Mouse (Mus musculus) G1E (cell line): ENCODE results near the gene Mrpl36.

Experiments used
- CTCF ChIP-seq: IDR thresholded peaks from 2 replicates; pipeline ENCODE4 v1.5.1; 2012; ENCODE audit warnings: low read depth, low read length, inconsistent platforms, mixed read lengths
- POLR2AphosphoS5 ChIP-seq: IDR thresholded peaks from 2 replicates; pipeline ENCODE4 v1.6.1; 2012; ENCODE audit warnings: low read depth, low read length, inconsistent platforms; ENCODE audit not compliant: insufficient replicate concordance
- TAL1 ChIP-seq: conservative IDR thresholded peaks from 2 replicates; pipeline ENCODE4 v1.6.1; 2012; ENCODE audit warnings: low read depth, low read length, inconsistent platforms, mixed read lengths

GRCm38 (mm10) chr13:73330844-73331501 lies 2.7 kb downstream of the Mrpl36 start:
- TF ChIP-seq TAL1 (no peak), CTCF (no peak), POLR2AphosphoS5 (no peak)
